Mouse (Mus musculus) forebrain, embryonic 11.5 days (tissue): ENCODE data around the gene Taok3. TPM values are rescaled to one million over a fixed set of nuclear protein-coding genes. Genes with fewer than 3 reads are reported as not detected.

Source experiments
- ATAC-seq: fragments of 200-750 bp; cut with Nextera tagmentation; replicated peaks from 2 replicates; pipeline ENCODE4 v1.8.0; 2017; ENCODE audit warnings: moderate TSS enrichment; ENCODE audit not compliant: low FRiP score
- DNase-seq: peaks from one replicate; pipeline ENCODE4 v3.0.0-alpha.2; 2017; ENCODE audit warnings: low spot score
- H3K27ac ChIP-seq: fragments of 300-500 bp; sonication (generic); 2 replicates; pipeline ENCODE4 v1.5.1; 2014; ENCODE audit warnings: low read depth, low read length
- H3K27me3 ChIP-seq: fragments of 300-500 bp; sonication (generic); 2 replicates; pipeline ENCODE4 v1.6.1; 2014; ENCODE audit warnings: mild to moderate bottlenecking, low read length, mixed read lengths; ENCODE audit not compliant: control insufficient read depth, insufficient read depth
- H3K36me3 ChIP-seq: fragments of 300-500 bp; sonication (generic); 2 replicates; pipeline ENCODE4 v1.6.1; 2014; ENCODE audit warnings: mild to moderate bottlenecking, low read length, moderate library complexity, mixed read lengths; ENCODE audit not compliant: control insufficient read depth, insufficient read depth
- H3K4me1 ChIP-seq: fragments of 300-500 bp; sonication (generic); replicated peaks from 2 replicates; pipeline ENCODE4 v1.6.1; 2014; ENCODE audit warnings: low read length, mixed read lengths; ENCODE audit not compliant: control insufficient read depth, insufficient read depth
- H3K4me2 ChIP-seq: fragments of 300-500 bp; sonication (generic); 2 replicates; pipeline ENCODE4 v1.6.1; 2014; ENCODE audit warnings: low read depth, mild to moderate bottlenecking, low read length, moderate library complexity, mixed read lengths; ENCODE audit not compliant: severe bottlenecking
- H3K4me3 ChIP-seq: fragments of 300-500 bp; sonication (generic); 2 replicates; pipeline ENCODE4 v1.5.1; 2014; ENCODE audit warnings: low read depth, low read length
- H3K9ac ChIP-seq: fragments of 300-500 bp; sonication (generic); 2 replicates; pipeline ENCODE4 v1.6.1; 2014; ENCODE audit warnings: low read length
- H3K9me3 ChIP-seq: fragments of 300-500 bp; sonication (generic); 2 replicates; pipeline ENCODE4 v1.6.1; 2016; ENCODE audit warnings: low read length, mixed read lengths; ENCODE audit not compliant: control insufficient read depth
- WGBS: fragments of 180-500 bp; shearing (Covaris S2); extraction: QIAGEN DNeasy Blood & Tissue Kit; methylation state at CpG from one replicate; pipeline ENCODE4 v1.1.7; 2014; 5-methylcytosine and 5-hydroxymethylcytosine counted together
- polyA plus RNA-seq: library from polyadenylated mRNA; unstranded; fragments of >200 nt; fragmentation: Nextera tagmentation; extraction: Ambion mirVana; gene quantifications from 2 replicates; pipeline ENCODE4 v1.2.1, GENCODE M21; 2014

The Taok3 gene
- polyA plus RNA-seq, 1 experiment from 2014 or later: 16.9 TPM

DNA sequence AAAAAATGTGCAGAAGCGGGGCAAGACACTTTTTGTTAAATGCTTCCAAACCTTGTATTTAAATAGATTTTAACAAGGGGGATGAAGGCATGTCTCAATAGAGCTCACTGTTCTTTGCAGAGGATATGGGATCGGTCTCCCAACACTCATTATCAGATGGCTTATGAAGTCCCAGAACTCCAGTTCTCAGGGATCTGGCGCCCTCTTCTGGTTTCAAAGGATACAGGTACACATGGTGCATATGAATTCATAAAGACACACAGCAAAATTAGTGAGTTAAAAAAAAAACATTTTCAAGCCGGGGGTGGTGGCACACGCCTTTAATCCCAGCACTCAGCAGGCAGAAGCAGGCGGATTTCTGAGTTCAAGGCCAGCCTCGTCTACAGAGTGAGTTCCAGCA, 6.6 kb upstream of the Taok3 start:
- H3K27ac ChIP-seq: no peak overlapping the region
- ATAC-seq (no peak), DNase-seq (no peak)
- no peak overlapping the region for H3K4me2 ChIP-seq
- H3K4me3 ChIP-seq: no peak overlapping the region
- no peaks in the 10 kb centered on the region for H3K27me3 ChIP-seq
- H3K4me1 ChIP-seq: no peaks in the 10 kb centered on the region; the same call in 1 of the 2 replicates
- WGBS: 92% methylated on average over 7 of the region's 7 CpGs
- H3K9me3 ChIP-seq: no peaks in the 10 kb centered on the region
- no peak overlapping the region for H3K9ac ChIP-seq
- H3K36me3 ChIP-seq: peaks cover 4% of the 10 kb centered on the region; the same call in 1 of the 2 replicates

DNA sequence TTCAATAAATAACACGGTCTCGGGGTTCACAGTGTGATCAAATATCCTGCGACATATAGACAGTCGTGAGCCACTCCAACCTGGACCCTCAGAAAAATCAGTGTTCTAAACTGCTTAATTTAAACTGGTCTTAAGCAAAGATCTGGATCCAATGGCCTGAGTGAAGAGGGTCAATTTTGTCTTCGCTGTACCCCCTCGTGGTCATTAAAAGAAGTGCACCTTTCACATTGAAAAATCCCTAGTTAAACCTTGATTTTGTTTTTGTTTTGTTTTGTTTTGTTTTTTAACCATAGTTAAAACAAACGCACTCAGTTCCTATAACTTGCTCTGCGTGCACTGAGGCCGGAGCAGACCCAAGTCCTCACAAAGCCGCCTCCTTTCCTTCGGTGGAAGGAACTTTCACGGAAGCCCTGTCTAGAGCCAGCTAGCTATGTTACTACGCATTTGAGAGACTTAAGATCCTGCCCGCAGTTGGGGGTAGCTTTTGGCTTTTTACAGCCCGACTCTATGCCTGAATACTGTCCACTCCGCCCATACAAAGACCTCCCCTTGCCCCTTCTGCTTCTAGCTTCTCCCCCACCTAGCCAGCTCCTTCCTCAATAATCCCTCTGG, 5.2 kb upstream of the Taok3 start:
- ATAC-seq: no peak
- no peaks in the 10 kb centered on the region for H3K27me3 ChIP-seq
- H3K9me3 ChIP-seq: no peaks in the 10 kb centered on the region
- peak overlapping the region; percentile 93 for H3K4me2 ChIP-seq
- H3K4me3 ChIP-seq: peak overlapping the region; percentile 94
- H3K27ac ChIP-seq: no peak overlapping the region
- no peaks in the 10 kb centered on the region; the same call in 1 of the 2 replicates for H3K36me3 ChIP-seq
- no peak for DNase-seq
- H3K9ac ChIP-seq: peak overlapping the region; percentile 86
- WGBS: 5% methylated on average over 16 of the region's 16 CpGs
- H3K4me1 ChIP-seq: peaks cover 2% of the 10 kb centered on the region; the same call in 1 of the 2 replicates

GRCm38 (mm10) chr5:117115193-117115767, 4.6 kb upstream of the Taok3 start:
- peak overlapping the region; percentile 93 for H3K4me2 ChIP-seq
- H3K27me3 ChIP-seq: no peaks in the 10 kb centered on the region
- H3K9ac ChIP-seq: peak overlapping the region; percentile 86
- no peaks in the 10 kb centered on the region for H3K9me3 ChIP-seq
- H3K36me3 ChIP-seq: no peaks in the 10 kb centered on the region; the same call in 1 of the 2 replicates
- peak overlapping the region; percentile 76 for H3K27ac ChIP-seq
- under 1% methylated on average over 40 of the region's 43 CpGs for WGBS
- DNase-seq: peak; percentile 76
- H3K4me3 ChIP-seq: peak overlapping the region; percentile 94
- H3K4me1 ChIP-seq: peaks cover 2% of the 10 kb centered on the region; the same call in 1 of the 2 replicates
- ATAC-seq: peak; percentile 20; the same call in 1 of the 2 replicates

DNA sequence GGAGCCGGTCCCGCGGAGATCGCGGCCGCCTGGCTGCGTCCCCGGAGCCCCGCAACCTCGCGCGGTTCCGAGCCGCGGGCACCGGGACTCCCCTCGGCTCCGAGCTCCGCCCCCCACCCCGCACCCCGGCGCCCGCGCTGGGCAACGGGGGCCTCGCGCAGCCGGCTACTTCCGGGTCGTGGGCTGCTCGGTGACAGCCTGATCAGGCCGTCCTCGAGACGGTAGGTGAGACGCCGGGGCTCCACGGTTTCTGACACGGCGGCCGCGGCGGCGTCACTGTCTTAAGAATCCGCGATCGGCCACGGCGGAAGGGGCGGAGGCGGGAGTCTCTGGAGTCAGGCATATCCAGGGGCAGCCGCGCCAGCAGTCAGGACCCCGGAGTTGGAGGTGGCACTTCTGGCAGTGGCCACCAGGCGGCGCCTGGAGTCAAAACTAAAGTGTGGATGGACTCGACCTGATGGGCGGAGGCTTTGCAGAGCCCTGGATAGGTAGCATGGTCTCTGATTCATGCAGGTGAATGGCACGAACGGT, 4.0 kb upstream of the Taok3 start, which contains the start of gene Suds3:
TSS of gene Suds3 (minus strand) at position 278 of the 531 bp plus-strand sequence.
- Histone ChIP-seq H3K9me3 (no peaks in the 10 kb centered on the region), H3K4me1 (peaks cover 5% of the 10 kb centered on the region), H3K27me3 (peaks cover 1% of the 10 kb centered on the region; the same call in 1 of the 2 replicates), H3K36me3 (no peaks in the 10 kb centered on the region; the same call in 1 of the 2 replicates), H3K4me3 (peak within 1 kb of the TSS; percentile 94), H3K4me2 (peak within 1 kb of the TSS; percentile 93), H3K9ac (peak within 1 kb of the TSS; percentile 86), H3K27ac (peak within 1 kb of the TSS; percentile 76)
- under 1% methylated on average over 51 of the region's 59 CpGs for WGBS
- peak; percentile 81 for ATAC-seq
- peak; percentile 98 for DNase-seq

DNA sequence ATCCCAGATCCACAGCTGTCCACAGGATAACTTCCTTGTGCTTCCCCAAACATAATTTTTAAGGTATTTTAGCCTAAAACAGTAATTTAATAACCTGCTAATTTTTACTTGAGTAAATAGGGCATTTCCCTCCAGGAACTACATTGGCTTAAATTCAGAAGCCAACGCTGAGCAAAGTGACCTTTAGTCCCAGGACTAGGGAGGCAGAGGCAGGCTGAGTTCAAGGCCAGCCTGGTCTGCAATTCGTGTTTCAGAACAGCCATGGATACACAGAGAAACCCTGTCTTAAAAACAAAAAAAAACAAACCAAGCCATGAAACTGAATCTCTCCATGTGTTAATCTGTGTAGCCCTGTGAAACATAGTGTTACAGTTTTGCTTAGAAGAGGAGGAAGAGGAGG, 3.3 kb upstream of the Taok3 start:
- Histone ChIP-seq H3K27me3 (peaks cover 4% of the 10 kb centered on the region; the same call in 1 of the 2 replicates), H3K27ac (no peak overlapping the region), H3K4me1 (peaks cover 8% of the 10 kb centered on the region), H3K4me2 (no peak overlapping the region), H3K36me3 (no peaks in the 10 kb centered on the region; the same call in 1 of the 2 replicates), H3K4me3 (no peak overlapping the region), H3K9ac (no peak overlapping the region), H3K9me3 (no peaks in the 10 kb centered on the region)
- WGBS: 72% methylated on average over 2 of the region's 2 CpGs
- DNase-seq (no peak), ATAC-seq (no peak)

- DNase-seq: no peak
These were observed 2.7 kb upstream of the Taok3 start for GRCm38 (mm10) chr5:117117241-117117640.

DNA sequence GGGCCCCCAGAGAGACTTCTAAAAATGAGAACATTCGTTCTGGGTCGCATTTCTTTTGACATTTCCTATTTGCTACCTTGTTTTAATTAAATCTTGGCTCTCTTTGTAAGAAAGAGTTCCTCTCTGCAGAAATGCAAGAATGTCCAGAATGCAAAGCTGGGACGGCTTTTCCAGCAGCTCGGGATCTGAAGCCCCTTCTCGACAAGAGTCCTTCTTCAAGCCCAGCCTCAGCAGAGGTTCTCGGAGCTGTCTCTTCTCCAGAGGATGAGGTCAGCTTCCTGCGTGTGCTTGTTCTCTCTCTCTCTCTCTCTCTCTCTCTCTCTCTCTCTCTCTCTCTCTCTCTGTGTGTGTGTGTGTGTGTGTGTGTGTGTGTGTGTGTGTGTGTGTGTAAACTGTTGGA, 2.2 kb upstream of the Taok3 start:
- peaks cover 4% of the 10 kb centered on the region; the same call in 1 of the 2 replicates for H3K27me3 ChIP-seq
- ATAC-seq (no peak), DNase-seq (no peak)
- 84% methylated on average over 7 of the region's 7 CpGs for WGBS
- H3K36me3 ChIP-seq: no peaks in the 10 kb centered on the region
- H3K9me3 ChIP-seq: no peaks in the 10 kb centered on the region
- peaks cover 8% of the 10 kb centered on the region for H3K4me1 ChIP-seq
- H3K4me3 ChIP-seq: no peak overlapping the region
- no peak overlapping the region for H3K27ac ChIP-seq
- H3K9ac ChIP-seq: no peak overlapping the region
- H3K4me2 ChIP-seq: no peak overlapping the region

More at GRCm38 (mm10) chr5:117117241-117117640, 2.7 kb upstream of the Taok3 start:
- Histone ChIP-seq H3K4me2 (no peak overlapping the region), H3K4me3 (no peak overlapping the region), H3K9ac (no peak overlapping the region), H3K36me3 (no peaks in the 10 kb centered on the region), H3K4me1 (peaks cover 8% of the 10 kb centered on the region), H3K27me3 (peaks cover 4% of the 10 kb centered on the region; the same call in 1 of the 2 replicates), H3K9me3 (no peaks in the 10 kb centered on the region), H3K27ac (no peak overlapping the region)
- WGBS: 79% methylated on average over 2 of the region's 2 CpGs
- ATAC-seq: no peak

DNA sequence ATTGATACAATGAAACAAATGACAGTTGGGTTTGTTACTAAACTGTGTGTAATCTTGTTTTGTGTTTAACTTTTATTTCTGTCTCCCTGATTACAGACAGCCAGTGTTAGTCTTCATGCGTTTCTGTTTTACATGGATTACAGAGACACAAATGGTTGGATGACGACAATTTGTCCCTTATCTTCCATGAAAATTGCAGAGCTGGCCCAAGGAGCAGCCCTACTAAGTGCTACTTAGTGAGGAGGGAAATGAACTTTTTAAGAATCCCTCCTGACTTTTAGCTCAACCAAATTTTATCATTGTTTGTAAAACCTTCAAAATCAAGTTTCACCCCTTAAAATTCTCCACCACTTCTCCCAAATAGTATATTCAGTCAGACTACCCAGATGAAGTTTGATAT, 1.7 kb upstream of the Taok3 start:
- ATAC-seq: no peak
- 88% methylated on average over 2 of the region's 2 CpGs for WGBS
- no peak for DNase-seq
- Histone ChIP-seq H3K27ac (no peak overlapping the region), H3K4me3 (no peak overlapping the region), H3K9ac (no peak overlapping the region), H3K36me3 (no peaks in the 10 kb centered on the region), H3K9me3 (no peaks in the 10 kb centered on the region), H3K4me2 (no peak overlapping the region), H3K4me1 (peaks cover 8% of the 10 kb centered on the region), H3K27me3 (peaks cover 4% of the 10 kb centered on the region; the same call in 1 of the 2 replicates)
